Mouse (Mus musculus) spleen, postnatal 4 days (tissue): ENCODE data around the gene Cdt1.

Experiments
- DNase-seq, 2 experiments: peaks; one replicate each; pipeline ENCODE4 v3.0.0; 2022; ENCODE audit warnings: low spot score in 2 of 2

The Cdt1 gene

GRCm38 (mm10) chr8:122611295-122612133 lies 43.7 kb downstream of the Cdt1 start, which contains the start of the genes Galns and Trappc2l:
TSS of gene Galns (minus strand) at chr8:122611463.
TSS of gene Trappc2l (plus strand) at chr8:122611640.
- DNase-seq: peak; percentile 95 to 96

GRCm38 (mm10) chr8:122616181-122616905 lies 48.5 kb downstream of the Cdt1 start:
- no peak for DNase-seq

GRCm38 (mm10) chr8:122617947-122618546 lies 50.2 kb downstream of the Cdt1 start:
- peak; percentile 87 to 94 for DNase-seq

GRCm38 (mm10) chr8:122618660-122619378 lies 51.0 kb downstream of the Cdt1 start:
- DNase-seq: peak in 1 of 2 experiments; percentile 56

- no peak for DNase-seq
Observed at GRCm38 (mm10) chr8:122620446-122620845, 52.6 kb downstream of the Cdt1 start.

- DNase-seq: no peak
Observed at GRCm38 (mm10) chr8:122622727-122623126, 54.9 kb downstream of the Cdt1 start, which contains the start of gene Pabpn1l. TSS of gene Pabpn1l (minus strand) at chr8:122622739.
